7 mouse cellular contexts compared by ENCODE assay signal in the genomic region with DNA sequence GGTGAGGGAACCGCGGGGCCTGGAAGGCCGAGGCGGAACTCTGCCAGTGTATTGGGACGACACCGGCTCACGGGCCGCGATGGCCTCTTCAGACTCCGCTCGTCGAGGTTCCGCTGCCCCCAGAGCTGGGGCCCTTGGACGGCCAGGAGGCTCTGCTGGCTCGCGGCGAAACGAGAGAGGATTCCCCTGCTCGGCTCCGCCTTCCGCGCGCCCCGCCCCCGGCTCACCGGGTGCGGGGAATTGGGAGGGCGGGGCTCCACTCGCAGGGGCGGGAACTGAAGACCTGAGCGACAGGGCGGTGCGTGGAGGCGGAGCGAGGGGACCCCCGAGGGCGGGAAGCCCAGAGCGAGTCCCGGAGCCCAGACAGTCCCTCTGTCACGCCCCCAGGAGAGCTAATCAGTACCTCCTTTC. TPM values are rescaled to one million over a fixed set of nuclear protein-coding genes. Genes with fewer than 3 reads are reported as not detected.
DNase-seq lines count a peak whose midpoint lies in the region; ATAC-seq lines count a peak whose summit lies in the region.

Tmem158 (minus strand) TSS at position 154 of the 411 bp plus-strand sequence.

- intact Hi-C loops in gastrocnemius, postnatal 36 days (cut with DNase I): loop anchor here (5.0 kb wide), 1 partner anchor 177 kb away; no protein-coding TSS in a partner anchor
- intact Hi-C loops in left cerebral cortex, postnatal 14 days (cut with DNase I): loop anchor here (2.0 kb wide), 1 partner anchor 178 kb away; no protein-coding TSS in a partner anchor

- WGBS in intestine, embryonic 14.5 days: under 1% methylated on average over 40 of the region's 40 CpGs

- H3K4me1 ChIP-seq in intestine, embryonic 14.5 days (replicated peaks; ENCODE audit: control insufficient read depth, insufficient read depth, low read length): no peaks in the 10 kb centered on the region; the same call in 1 of the 2 replicates

- peak within 1 kb of the TSS; percentile 55 for H3K9ac ChIP-seq in intestine, embryonic 14.5 days (ENCODE audit: low read length)

- peak within 1 kb of the TSS; percentile 78 for H3K4me3 ChIP-seq in intestine, embryonic 14.5 days (ENCODE audit: low read depth, low read length)

- H3K9me3 ChIP-seq in intestine, embryonic 14.5 days (ENCODE audit: control insufficient read depth, low read length): no peaks in the 10 kb centered on the region

- H3K36me3 ChIP-seq in intestine, embryonic 14.5 days (ENCODE audit: control insufficient read depth, insufficient read depth, low read length): no peaks in the 10 kb centered on the region

- DNase-seq in adrenal gland, adult (ENCODE audit: inconsistent age in 2 of 2, low spot score in 1 of 2): peak; percentile 87 to 96
- DNase-seq in embryo, embryonic 10 days (ENCODE audit: low spot score): peak; percentile 88
- peak; percentile 63 to 67 for DNase-seq in gastrocnemius, postnatal 36 days
- peak; percentile 94 for DNase-seq in intestine, embryonic 14.5 days (ENCODE audit: low spot score)
- peak; percentile 67 to 84 for DNase-seq in left cerebral cortex, postnatal 14 days (ENCODE audit: low spot score in 2 of 2)
- peak; percentile 82 for DNase-seq in right cerebral cortex, postnatal 4 days

- H3K4me2 ChIP-seq in intestine, embryonic 14.5 days (ENCODE audit: low read length): peak within 1 kb of the TSS; percentile 84

- H3K27me3 ChIP-seq in intestine, embryonic 14.5 days (replicated peaks; ENCODE audit: control insufficient read depth, insufficient read depth, low read length): peaks cover 4% of the 10 kb centered on the region; the same call in 1 of the 2 replicates

- peak; percentile 86 for ATAC-seq in intestine, embryonic 14.5 days (replicated peaks; ENCODE audit: low FRiP score, low TSS enrichment, low read depth)
- peak; percentile 96 for ATAC-seq in megakaryocyte-erythroid progenitor cell, adult 5-6 weeks (replicated peaks; ENCODE audit: low FRiP score, low TSS enrichment, poor library complexity, severe bottlenecking)

- peak within 1 kb of the TSS; percentile 77 for H3K27ac ChIP-seq in intestine, embryonic 14.5 days (ENCODE audit: low read depth)

RNA-seq across cellular contexts. Expression of gene Tmem158, which starts in this region (rescaled TPM):
- under 1 TPM; 0.76 to 0.89 TPM for total RNA-seq in gastrocnemius, postnatal 36 days (2021)
- polyA plus RNA-seq in intestine, embryonic 14.5 days (2014; fragmentation: Nextera tagmentation; extraction: Ambion mirVana): 9.7 and 10.9 TPM in 2 replicates
- 10 to 100 TPM; 57.5 to 74.7 TPM for total RNA-seq in left cerebral cortex, postnatal 14 days (2021)
- 0.85 and 2.1 TPM in 2 replicates for total RNA-seq in megakaryocyte-erythroid progenitor cell, adult 5-6 weeks (2014; fragmentation: Nextera tagmentation)
- total RNA-seq in megakaryocyte-erythroid progenitor cell, adult 5-6 weeks (2017): 4.3 TPM in 1 of 2 replicates, not detected in the other

Comparison
In these comparisons a context has a peak if more than half of its experiments do, and no peak if none do; other contexts are left out.
1. Peak in every context shown above with its lines: DNase-seq, ATAC-seq, H3K4me3 ChIP-seq and H3K27ac ChIP-seq.
2. RNA of gene Tmem158 (total RNA-seq): 57.5 to 74.7 TPM in left cerebral cortex, postnatal 14 days; 0.76 to 0.89 TPM in gastrocnemius, postnatal 36 days and 0.85 to 4.3 TPM in megakaryocyte-erythroid progenitor cell, adult 5-6 weeks; every median in the first group is over 10 times any median in the second.
3. Peak in DNase-seq in gastrocnemius, postnatal 36 days; RNA of the gene not detected or under 1 TPM.